Mouse (Mus musculus) ES-E14 (cell line): Measurements from ENCODE around the gene Fstl3.

Experiments
- CHD2 ChIP-seq: IDR thresholded peaks from 2 replicates; pipeline ENCODE4 v1.6.1; 2014; ENCODE audit warnings: mild to moderate bottlenecking, low read depth, low read length, inconsistent platforms
- HCFC1 ChIP-seq: IDR thresholded peaks from 2 replicates; pipeline ENCODE4 v1.6.1; 2012; ENCODE audit warnings: low read length, inconsistent platforms, borderline replicate concordance; ENCODE audit not compliant: insufficient read depth
- MAFK ChIP-seq: IDR thresholded peaks from 2 replicates; pipeline ENCODE4 v1.6.1; 2014; ENCODE audit warnings: mild to moderate bottlenecking, low read depth, low read length, inconsistent platforms; ENCODE audit not compliant: insufficient read depth
- ZNF384 ChIP-seq: IDR thresholded peaks from 2 replicates; pipeline ENCODE4 v1.6.1; 2012; ENCODE audit warnings: low read depth, low read length, inconsistent platforms

GRCm38 (mm10) chr10:79821731-79822130 lies 44.7 kb downstream of the Fstl3 start:
- TF ChIP-seq MAFK (no peak), CHD2 (no peak), ZNF384 (no peak), HCFC1 (no peak)
